Mouse (Mus musculus) spleen, postnatal 14 days (tissue): Measurements from ENCODE around the gene Tas2r129.
"Not testable (repeated sequence)": the region's sequence is repeated elsewhere in the genome, so short reads cannot be mapped to it uniquely, and the experiment has no call there.

ENCODE experiments used
- DNase-seq, 2 experiments: peaks; one replicate each; pipeline ENCODE4 v3.0.0; 2021 to 2022; ENCODE audit warnings: low spot score in 2 of 2

The Tas2r129 gene

GRCm38 (mm10) chr6:132950802-132951201 is at the start of gene Tas2r129:
Gene Tas2r129, plus strand, starts transcription at chr6:132951102.
- DNase-seq, result no peak

GRCm38 (mm10) chr6:132909351-132909750 is 41.6 kb upstream of the Tas2r129 start, which contains the start of gene Tas2r125:
Gene Tas2r125, plus strand, starts transcription at chr6:132909651.
- no peak for DNase-seq

- not testable (repeated sequence) for DNase-seq
These were observed 9.5 kb upstream of the Tas2r129 start for GRCm38 (mm10) chr6:132941376-132941775.

- no peak for DNase-seq
These were observed 6.9 kb downstream of the Tas2r129 start, which contains the start of gene Tas2r131 for GRCm38 (mm10) chr6:132957819-132958218. Gene Tas2r131, minus strand, starts transcription at chr6:132957919.

GRCm38 (mm10) chr6:132980865-132981264 is 30.0 kb downstream of the Tas2r129 start, which contains the start of gene Tas2r109:
Gene Tas2r109, minus strand, starts transcription at chr6:132980965.
- DNase-seq, result no peak
